Mouse (Mus musculus) liver, postnatal 0 days (tissue): ENCODE data around the gene Cep104.

Experiments
- CTCF ChIP-seq: sonication (generic); IDR thresholded peaks from 2 replicates; pipeline ENCODE4 v1.5.1; 2016; ENCODE audit warnings: antibody characterized with exemption, low read depth
- EP300 ChIP-seq: IDR thresholded peaks from 2 replicates; pipeline ENCODE4 v1.6.1; 2016; ENCODE audit warnings: antibody characterized with exemption, low read depth, mild to moderate bottlenecking

GRCm38 (mm10) chr4:154056661-154057060, 81.7 kb downstream of the Cep104 start:
- TF ChIP-seq CTCF = no peak
- TF ChIP-seq EP300 = no peak
